Mouse (Mus musculus): ENCODE data around the gene Exoc2. TPM values are rescaled to one million over a fixed set of nuclear protein-coding genes. Genes with fewer than 3 reads are reported as not detected.

Exoc2 gene
- polyA plus RNA-seq, 1 experiment from 2014 or later, result 28.8 TPM

DNA sequence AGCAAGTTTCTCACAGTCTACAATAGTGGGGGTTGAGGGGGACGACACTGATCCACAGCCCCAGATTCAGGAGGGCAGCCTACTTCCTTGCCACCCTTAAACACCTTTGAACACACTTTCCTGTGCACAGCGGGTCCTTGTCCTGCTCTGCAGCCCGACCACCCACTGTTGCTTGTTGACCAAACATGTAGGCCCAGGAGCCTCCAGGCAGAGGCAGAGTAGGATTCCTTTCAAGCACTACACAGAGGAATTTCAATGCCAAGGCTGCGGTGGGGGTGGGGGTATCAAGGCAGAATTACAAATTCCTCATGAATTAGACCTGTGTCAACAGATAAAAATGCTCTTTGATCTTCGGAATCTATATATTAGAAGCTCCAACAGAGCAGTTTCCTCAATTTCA, 82.7 kb downstream of the Exoc2 start:
- Histone ChIP-seq H3K27me3 (ENCODE audit: control insufficient read depth, insufficient read depth, low read length) (no peaks in the 10 kb centered on the region), H3K4me2 (ENCODE audit: low read depth, low read length) (no peak overlapping the region), H3K4me3 (replicated peaks; ENCODE audit: low read length) (no peak overlapping the region), H3K4me1 (ENCODE audit: control insufficient read depth, insufficient read depth, low read length) (no peaks in the 10 kb centered on the region), H3K9me3 (replicated peaks; ENCODE audit: control insufficient read depth, low read length) (no peaks in the 10 kb centered on the region), H3K36me3 (ENCODE audit: control insufficient read depth, insufficient read depth, low read length) (0 out of 2 replicates have a peak, but pooled peaks cover 3% of the 10 kb centered on the region), H3K9ac (ENCODE audit: low read length) (no peak overlapping the region), H3K27ac (ENCODE audit: low read length) (no peak overlapping the region)
- ATAC-seq (ENCODE audit: insufficient read depth, low FRiP score), result no peak
- 64% methylated on average over 5 of the region's 5 CpGs for WGBS

DNA sequence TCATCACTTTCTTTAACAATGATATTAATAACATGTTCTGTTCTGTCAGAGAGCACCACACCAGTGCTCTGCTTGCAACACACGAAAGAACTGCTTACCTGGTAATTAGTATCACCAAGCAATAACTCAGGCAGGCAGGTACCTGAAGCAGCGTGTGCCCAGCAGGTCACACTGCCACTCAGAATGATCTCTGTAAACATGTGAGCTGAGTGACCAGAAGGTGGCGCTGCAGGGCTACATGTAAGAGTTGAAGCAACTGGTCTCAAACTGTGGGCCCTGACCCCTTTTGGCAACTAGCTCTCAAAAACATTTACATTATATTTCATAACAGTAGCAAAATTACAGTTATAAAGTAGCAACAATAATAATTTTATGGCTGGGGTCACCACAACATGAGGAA, 85.4 kb downstream of the Exoc2 start:
- 19% methylated on average over 3 of the region's 3 CpGs for WGBS
- Histone ChIP-seq H3K9me3 (replicated peaks; ENCODE audit: control insufficient read depth, low read length) (no peaks in the 10 kb centered on the region), H3K9ac (ENCODE audit: low read length) (no peak overlapping the region), H3K36me3 (ENCODE audit: control insufficient read depth, insufficient read depth, low read length) (0 out of 2 replicates have a peak, but pooled peaks cover 5% of the 10 kb centered on the region), H3K27ac (ENCODE audit: low read length) (no peak overlapping the region), H3K27me3 (ENCODE audit: control insufficient read depth, insufficient read depth, low read length) (no peaks in the 10 kb centered on the region), H3K4me2 (ENCODE audit: low read depth, low read length) (no peak overlapping the region), H3K4me1 (ENCODE audit: control insufficient read depth, insufficient read depth, low read length) (no peaks in the 10 kb centered on the region), H3K4me3 (replicated peaks; ENCODE audit: low read length) (no peak overlapping the region)
- ATAC-seq (ENCODE audit: insufficient read depth, low FRiP score), result no peak

DNA sequence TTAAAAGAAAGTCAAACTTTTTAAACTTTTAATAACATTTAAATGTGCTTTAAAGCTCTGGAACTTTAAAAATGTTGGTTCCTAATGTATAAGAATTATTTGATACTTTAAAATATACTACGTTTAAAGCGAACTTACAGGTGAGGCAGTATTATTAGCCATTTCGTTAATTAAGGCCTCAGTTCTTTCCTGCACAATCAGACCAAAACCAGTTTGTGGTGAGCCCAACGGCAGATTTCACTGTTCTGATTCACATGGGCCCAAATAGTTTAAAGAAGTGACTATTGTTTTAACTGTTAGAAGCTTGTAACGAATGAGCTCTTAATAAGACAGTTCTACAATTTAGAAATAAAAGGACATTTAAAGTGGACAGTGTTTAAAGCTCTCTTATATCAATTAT, 93.6 kb downstream of the Exoc2 start:
- no peaks in the 10 kb centered on the region for H3K9me3 ChIP-seq (replicated peaks; ENCODE audit: control insufficient read depth, low read length)
- no peak for ATAC-seq (ENCODE audit: insufficient read depth, low FRiP score)
- no peaks in the 10 kb centered on the region for H3K4me1 ChIP-seq (ENCODE audit: control insufficient read depth, insufficient read depth, low read length)
- no peaks in the 10 kb centered on the region for H3K27me3 ChIP-seq (ENCODE audit: control insufficient read depth, insufficient read depth, low read length)
- peaks cover 14% of the 10 kb centered on the region; the same call in 1 of the 2 replicates for H3K36me3 ChIP-seq (ENCODE audit: control insufficient read depth, insufficient read depth, low read length)
- H3K27ac ChIP-seq (ENCODE audit: low read length), result no peak overlapping the region
- no peak overlapping the region for H3K9ac ChIP-seq (ENCODE audit: low read length)
- no peak overlapping the region for H3K4me2 ChIP-seq (ENCODE audit: low read depth, low read length)
- 87% methylated on average over 5 of the region's 5 CpGs for WGBS
- H3K4me3 ChIP-seq (replicated peaks; ENCODE audit: low read length), result no peak overlapping the region

- H3K9ac ChIP-seq (ENCODE audit: low read length), result no peak overlapping the region
- H3K4me1 ChIP-seq (ENCODE audit: control insufficient read depth, insufficient read depth, low read length), result no peaks in the 10 kb centered on the region
- no peak overlapping the region for H3K4me3 ChIP-seq (replicated peaks; ENCODE audit: low read length)
- no peak overlapping the region for H3K4me2 ChIP-seq (ENCODE audit: low read depth, low read length)
- H3K27me3 ChIP-seq (ENCODE audit: control insufficient read depth, insufficient read depth, low read length), result no peaks in the 10 kb centered on the region
- H3K27ac ChIP-seq (ENCODE audit: low read length), result no peak overlapping the region
- H3K36me3 ChIP-seq (ENCODE audit: control insufficient read depth, insufficient read depth, low read length), result peaks cover 12% of the 10 kb centered on the region; the same call in 1 of the 2 replicates
- no peak for ATAC-seq (ENCODE audit: insufficient read depth, low FRiP score)
- 74% methylated on average over 1 of the region's 1 CpGs for WGBS
- H3K9me3 ChIP-seq (replicated peaks; ENCODE audit: control insufficient read depth, low read length), result no peaks in the 10 kb centered on the region
These were observed 94.0 kb downstream of the Exoc2 start for GRCm38 (mm10) chr13:30879871-30880270.

DNA sequence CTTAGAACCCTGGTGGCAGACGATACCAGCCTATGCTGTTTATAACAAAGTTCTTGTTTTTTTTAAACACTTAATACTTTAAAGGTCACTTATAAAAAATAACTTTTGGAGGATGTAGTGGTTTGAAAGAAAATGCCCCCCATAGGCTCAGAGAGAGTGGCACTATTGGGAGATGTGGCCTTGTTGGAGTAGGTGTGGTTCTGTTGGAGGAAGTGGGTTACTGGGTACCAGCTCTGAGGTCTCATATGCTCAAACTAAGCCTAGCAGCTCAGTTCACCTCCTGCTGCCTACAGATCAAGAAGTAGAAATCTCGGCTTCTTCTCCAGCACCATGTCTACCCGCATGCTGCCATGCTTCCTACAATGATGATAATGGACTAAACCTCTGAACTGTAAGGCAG, 98.1 kb downstream of the Exoc2 start:
- H3K9ac ChIP-seq (ENCODE audit: low read length), result no peak overlapping the region
- ATAC-seq (ENCODE audit: insufficient read depth, low FRiP score), result no peak
- H3K4me2 ChIP-seq (ENCODE audit: low read depth, low read length), result no peak overlapping the region
- H3K4me3 ChIP-seq (replicated peaks; ENCODE audit: low read length), result no peak overlapping the region
- peaks cover 7% of the 10 kb centered on the region; the same call in 1 of the 2 replicates for H3K36me3 ChIP-seq (ENCODE audit: control insufficient read depth, insufficient read depth, low read length)
- H3K9me3 ChIP-seq (replicated peaks; ENCODE audit: control insufficient read depth, low read length), result no peaks in the 10 kb centered on the region
- no peak overlapping the region for H3K27ac ChIP-seq (ENCODE audit: low read length)
- no peaks in the 10 kb centered on the region for H3K4me1 ChIP-seq (ENCODE audit: control insufficient read depth, insufficient read depth, low read length)
- no peaks in the 10 kb centered on the region for H3K27me3 ChIP-seq (ENCODE audit: control insufficient read depth, insufficient read depth, low read length)
- 86% methylated on average over 3 of the region's 3 CpGs for WGBS

DNA sequence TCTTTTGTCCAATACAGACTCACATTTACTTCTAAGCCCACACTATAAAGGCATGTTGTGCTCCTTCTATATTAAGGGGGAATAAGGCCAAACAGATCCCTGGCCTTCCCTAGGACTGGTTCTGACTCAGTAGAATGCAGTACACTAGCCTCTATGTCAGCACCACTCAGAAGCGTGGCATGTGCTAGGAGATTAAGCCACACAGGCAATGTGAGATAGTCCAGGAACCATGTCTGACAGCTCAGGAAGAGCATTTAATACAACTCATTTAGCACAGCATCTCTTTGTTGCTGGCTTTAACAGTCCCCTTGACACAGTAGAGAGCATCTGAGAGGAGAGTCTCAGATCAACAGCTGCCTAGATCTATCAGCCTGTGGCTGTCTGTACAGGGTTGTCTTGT, 100.4 kb downstream of the Exoc2 start:
- peaks cover 7% of the 10 kb centered on the region; the same call in 1 of the 2 replicates for H3K36me3 ChIP-seq (ENCODE audit: control insufficient read depth, insufficient read depth, low read length)
- H3K4me2 ChIP-seq (ENCODE audit: low read depth, low read length), result no peak overlapping the region
- 66% methylated on average over 1 of the region's 1 CpGs for WGBS
- no peak overlapping the region for H3K9ac ChIP-seq (ENCODE audit: low read length)
- H3K9me3 ChIP-seq (replicated peaks; ENCODE audit: control insufficient read depth, low read length), result no peaks in the 10 kb centered on the region
- H3K4me1 ChIP-seq (ENCODE audit: control insufficient read depth, insufficient read depth, low read length), result no peaks in the 10 kb centered on the region
- ATAC-seq (ENCODE audit: insufficient read depth, low FRiP score), result no peak
- H3K4me3 ChIP-seq (replicated peaks; ENCODE audit: low read length), result no peak overlapping the region
- no peak overlapping the region for H3K27ac ChIP-seq (ENCODE audit: low read length)
- H3K27me3 ChIP-seq (ENCODE audit: control insufficient read depth, insufficient read depth, low read length), result no peaks in the 10 kb centered on the region

GRCm38 (mm10) chr13:30865486-30865885, 108.4 kb downstream of the Exoc2 start:
- no peaks in the 10 kb centered on the region for H3K9me3 ChIP-seq (replicated peaks; ENCODE audit: control insufficient read depth, low read length)
- ATAC-seq (ENCODE audit: insufficient read depth, low FRiP score), result no peak
- no peak overlapping the region for H3K4me2 ChIP-seq (ENCODE audit: low read depth, low read length)
- no peaks in the 10 kb centered on the region for H3K4me1 ChIP-seq (ENCODE audit: control insufficient read depth, insufficient read depth, low read length)
- H3K36me3 ChIP-seq (ENCODE audit: control insufficient read depth, insufficient read depth, low read length), result peaks cover 8% of the 10 kb centered on the region; the same call in 1 of the 2 replicates
- H3K27ac ChIP-seq (ENCODE audit: low read length), result no peak overlapping the region
- H3K9ac ChIP-seq (ENCODE audit: low read length), result no peak overlapping the region
- no peaks in the 10 kb centered on the region for H3K27me3 ChIP-seq (ENCODE audit: control insufficient read depth, insufficient read depth, low read length)
- H3K4me3 ChIP-seq (replicated peaks; ENCODE audit: low read length), result no peak overlapping the region

DNA sequence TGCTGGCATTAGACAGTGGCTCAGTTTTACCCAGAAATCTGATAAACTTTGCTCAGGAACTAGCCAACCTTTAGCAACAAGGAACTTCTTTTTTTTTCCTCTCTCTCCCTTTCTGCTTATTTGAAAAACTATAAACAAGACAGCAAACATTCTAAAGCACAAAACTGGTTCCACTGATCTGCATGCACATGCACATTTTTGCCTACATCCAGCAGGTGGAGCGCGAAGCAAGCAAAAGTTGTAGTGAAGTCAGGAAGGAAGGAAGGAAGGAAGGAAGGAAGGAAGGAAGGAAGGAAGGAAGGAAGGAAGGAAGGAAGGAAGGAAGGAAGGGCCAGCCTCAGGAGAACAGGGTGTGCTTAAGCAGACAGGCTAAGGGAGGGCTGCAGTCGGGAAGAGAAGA, 109.9 kb downstream of the Exoc2 start:
- Histone ChIP-seq H3K9me3 (replicated peaks; ENCODE audit: control insufficient read depth, low read length) (no peaks in the 10 kb centered on the region), H3K36me3 (ENCODE audit: control insufficient read depth, insufficient read depth, low read length) (peaks cover 8% of the 10 kb centered on the region; the same call in 1 of the 2 replicates), H3K4me3 (replicated peaks; ENCODE audit: low read length) (no peak overlapping the region), H3K4me1 (ENCODE audit: control insufficient read depth, insufficient read depth, low read length) (no peaks in the 10 kb centered on the region), H3K27me3 (ENCODE audit: control insufficient read depth, insufficient read depth, low read length) (no peaks in the 10 kb centered on the region), H3K4me2 (ENCODE audit: low read depth, low read length) (no peak overlapping the region), H3K27ac (ENCODE audit: low read length) (no peak overlapping the region), H3K9ac (ENCODE audit: low read length) (no peak overlapping the region)
- no peak for ATAC-seq (ENCODE audit: insufficient read depth, low FRiP score)
- WGBS, result 81% methylated on average over 3 of the region's 3 CpGs

DNA sequence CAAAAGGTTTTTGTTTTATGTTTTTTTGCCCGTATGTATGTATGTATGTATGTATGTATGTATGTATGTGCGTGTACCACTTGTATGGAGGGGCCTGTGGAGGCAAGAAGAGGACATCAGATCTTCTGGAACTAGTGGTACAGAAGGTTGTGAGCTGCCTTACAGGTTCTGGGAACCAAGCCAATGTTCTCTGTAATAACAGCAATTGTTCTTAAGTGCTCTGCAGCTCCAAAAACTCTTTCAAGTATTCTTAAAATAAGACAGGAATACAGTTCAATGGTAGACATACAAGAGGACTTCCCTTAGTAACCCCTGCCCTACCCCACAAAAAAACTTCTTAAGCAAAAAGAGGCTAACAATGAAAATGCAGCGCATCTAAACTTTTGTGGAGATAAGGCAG, 115.5 kb downstream of the Exoc2 start:
- H3K9me3 ChIP-seq (replicated peaks; ENCODE audit: control insufficient read depth, low read length), result no peaks in the 10 kb centered on the region
- H3K9ac ChIP-seq (ENCODE audit: low read length), result no peak overlapping the region
- H3K27ac ChIP-seq (ENCODE audit: low read length), result no peak overlapping the region
- 84% methylated on average over 3 of the region's 3 CpGs for WGBS
- no peaks in the 10 kb centered on the region; the same call in 1 of the 2 replicates for H3K36me3 ChIP-seq (ENCODE audit: control insufficient read depth, insufficient read depth, low read length)
- no peak overlapping the region for H3K4me3 ChIP-seq (replicated peaks; ENCODE audit: low read length)
- ATAC-seq (ENCODE audit: insufficient read depth, low FRiP score), result no peak
- H3K4me1 ChIP-seq (ENCODE audit: control insufficient read depth, insufficient read depth, low read length), result no peaks in the 10 kb centered on the region
- no peaks in the 10 kb centered on the region for H3K27me3 ChIP-seq (ENCODE audit: control insufficient read depth, insufficient read depth, low read length)
- no peak overlapping the region for H3K4me2 ChIP-seq (ENCODE audit: low read depth, low read length)

DNA sequence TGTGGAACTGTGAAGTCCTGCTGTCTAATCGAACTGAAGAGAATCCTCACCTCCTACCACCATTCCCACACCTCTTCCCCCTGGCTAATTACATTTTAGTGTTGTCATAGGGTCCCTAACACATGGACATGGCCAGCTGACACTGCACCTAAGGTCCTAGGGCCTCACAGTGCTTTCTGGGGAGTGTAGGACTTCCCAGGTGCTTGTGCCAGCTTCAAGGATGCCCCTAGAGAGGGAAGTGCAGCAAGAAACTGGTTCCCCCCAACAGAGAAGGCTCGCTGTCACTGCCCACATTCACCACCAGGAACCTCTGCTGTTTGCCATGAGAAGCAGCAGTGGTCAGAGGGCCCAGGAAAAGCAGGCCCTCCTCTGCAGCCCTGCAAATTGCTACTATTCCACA, 123.2 kb downstream of the Exoc2 start:
- Histone ChIP-seq H3K27me3 (ENCODE audit: control insufficient read depth, insufficient read depth, low read length) (no peaks in the 10 kb centered on the region), H3K4me1 (ENCODE audit: control insufficient read depth, insufficient read depth, low read length) (no peaks in the 10 kb centered on the region), H3K4me3 (replicated peaks; ENCODE audit: low read length) (no peak overlapping the region), H3K36me3 (ENCODE audit: control insufficient read depth, insufficient read depth, low read length) (no peaks in the 10 kb centered on the region; the same call in 1 of the 2 replicates), H3K27ac (ENCODE audit: low read length) (no peak overlapping the region), H3K9ac (ENCODE audit: low read length) (no peak overlapping the region), H3K9me3 (replicated peaks; ENCODE audit: control insufficient read depth, low read length) (no peaks in the 10 kb centered on the region), H3K4me2 (ENCODE audit: low read depth, low read length) (no peak overlapping the region)
- WGBS, result 59% methylated on average over 2 of the region's 2 CpGs
- ATAC-seq (ENCODE audit: insufficient read depth, low FRiP score), result no peak
